Mouse (Mus musculus): ENCODE data around the gene Gm11487. TPM values are rescaled to one million over a fixed set of nuclear protein-coding genes. Genes with fewer than 3 reads are reported as not detected.
"Not testable (repeated sequence)": the region's sequence is repeated elsewhere in the genome, so short reads cannot be mapped to it uniquely, and the experiment has no call there.

The Gm11487 gene
- not detected in 2 replicates for polyA plus RNA-seq (2015; fragmentation: Nextera tagmentation; extraction: Ambion mirVana)

GRCm38 (mm10) chr4:73404972-73405371 lies at the start of gene Gm11487:
Gene Gm11487, minus strand, starts transcription at chr4:73405072.
- not testable (repeated sequence) for H3K36me3 ChIP-seq (ENCODE audit: control insufficient read depth, insufficient read depth, low read length); H3K4me1 ChIP-seq (replicated peaks; ENCODE audit: control insufficient read depth, insufficient read depth, low read length); H3K9me3 ChIP-seq (ENCODE audit: control insufficient read depth, low read length); ATAC-seq (ENCODE audit: low read depth); H3K9ac ChIP-seq (ENCODE audit: low read length); H3K27ac ChIP-seq (ENCODE audit: low read length); H3K4me3 ChIP-seq (ENCODE audit: low read length); H3K27me3 ChIP-seq (ENCODE audit: control insufficient read depth, insufficient read depth, low read depth, low read length); H3K4me2 ChIP-seq (ENCODE audit: low read depth, low read length)
- 86% methylated on average over 4 of the region's 4 CpGs for WGBS

GRCm38 (mm10) chr4:73444715-73445114 lies 39.8 kb upstream of the Gm11487 start:
- Histone ChIP-seq H3K9me3 (ENCODE audit: control insufficient read depth, low read length) (no peaks in the 10 kb centered on the region), H3K27ac (ENCODE audit: low read length) (no peak overlapping the region), H3K4me3 (ENCODE audit: low read length) (no peak overlapping the region), H3K27me3 (ENCODE audit: control insufficient read depth, insufficient read depth, low read depth, low read length) (no peaks in the 10 kb centered on the region), H3K4me2 (ENCODE audit: low read depth, low read length) (no peak overlapping the region), H3K9ac (ENCODE audit: low read length) (no peak overlapping the region), H3K36me3 (ENCODE audit: control insufficient read depth, insufficient read depth, low read length) (no peaks in the 10 kb centered on the region), H3K4me1 (replicated peaks; ENCODE audit: control insufficient read depth, insufficient read depth, low read length) (no peaks in the 10 kb centered on the region)
- no peak for ATAC-seq (ENCODE audit: low read depth)
- WGBS: 41% methylated on average over 7 of the region's 7 CpGs

- Histone ChIP-seq H3K36me3 (ENCODE audit: control insufficient read depth, insufficient read depth, low read length) (no peaks in the 10 kb centered on the region), H3K27ac (ENCODE audit: low read length) (no peak overlapping the region), H3K4me2 (ENCODE audit: low read depth, low read length) (no peak overlapping the region), H3K4me1 (replicated peaks; ENCODE audit: control insufficient read depth, insufficient read depth, low read length) (no peaks in the 10 kb centered on the region), H3K9me3 (ENCODE audit: control insufficient read depth, low read length) (no peaks in the 10 kb centered on the region), H3K9ac (ENCODE audit: low read length) (no peak overlapping the region), H3K4me3 (ENCODE audit: low read length) (no peak overlapping the region), H3K27me3 (ENCODE audit: control insufficient read depth, insufficient read depth, low read depth, low read length) (no peaks in the 10 kb centered on the region)
- WGBS: 67% methylated on average over 1 of the region's 1 CpGs
- no peak for ATAC-seq (ENCODE audit: low read depth)
Measured at GRCm38 (mm10) chr4:73442568-73442967, 37.7 kb upstream of the Gm11487 start.

GRCm38 (mm10) chr4:73425903-73426302 lies 21.0 kb upstream of the Gm11487 start:
- Histone ChIP-seq H3K36me3 (ENCODE audit: control insufficient read depth, insufficient read depth, low read length) (no peaks in the 10 kb centered on the region), H3K9ac (ENCODE audit: low read length) (no peak overlapping the region), H3K27ac (ENCODE audit: low read length) (no peak overlapping the region), H3K4me1 (replicated peaks; ENCODE audit: control insufficient read depth, insufficient read depth, low read length) (no peaks in the 10 kb centered on the region), H3K9me3 (ENCODE audit: control insufficient read depth, low read length) (no peaks in the 10 kb centered on the region), H3K4me3 (ENCODE audit: low read length) (no peak overlapping the region), H3K4me2 (ENCODE audit: low read depth, low read length) (no peak overlapping the region), H3K27me3 (ENCODE audit: control insufficient read depth, insufficient read depth, low read depth, low read length) (no peaks in the 10 kb centered on the region)
- ATAC-seq (ENCODE audit: low read depth): no peak
- WGBS: 77% methylated on average over 3 of the region's 3 CpGs

- no peak overlapping the region for H3K4me3 ChIP-seq (ENCODE audit: low read length)
- 88% methylated on average over 12 of the region's 12 CpGs for WGBS
- H3K27ac ChIP-seq (ENCODE audit: low read length): no peak overlapping the region
- H3K4me2 ChIP-seq (ENCODE audit: low read depth, low read length): no peak overlapping the region
- ATAC-seq (ENCODE audit: low read depth): no peak
- no peaks in the 10 kb centered on the region for H3K9me3 ChIP-seq (ENCODE audit: control insufficient read depth, low read length)
- H3K36me3 ChIP-seq (ENCODE audit: control insufficient read depth, insufficient read depth, low read length): no peaks in the 10 kb centered on the region
- H3K9ac ChIP-seq (ENCODE audit: low read length): no peak overlapping the region
- no peaks in the 10 kb centered on the region for H3K27me3 ChIP-seq (ENCODE audit: control insufficient read depth, insufficient read depth, low read depth, low read length)
- H3K4me1 ChIP-seq (replicated peaks; ENCODE audit: control insufficient read depth, insufficient read depth, low read length): no peaks in the 10 kb centered on the region
Measured at GRCm38 (mm10) chr4:73423049-73423448, 18.2 kb upstream of the Gm11487 start.

- no peaks in the 10 kb centered on the region for H3K9me3 ChIP-seq (ENCODE audit: control insufficient read depth, low read length)
- no peaks in the 10 kb centered on the region for H3K36me3 ChIP-seq (ENCODE audit: control insufficient read depth, insufficient read depth, low read length)
- no peaks in the 10 kb centered on the region for H3K27me3 ChIP-seq (ENCODE audit: control insufficient read depth, insufficient read depth, low read depth, low read length)
- no peak overlapping the region for H3K9ac ChIP-seq (ENCODE audit: low read length)
- ATAC-seq (ENCODE audit: low read depth): no peak
- no peak overlapping the region for H3K27ac ChIP-seq (ENCODE audit: low read length)
- H3K4me2 ChIP-seq (ENCODE audit: low read depth, low read length): no peak overlapping the region
- 65% methylated on average over 3 of the region's 3 CpGs for WGBS
- no peaks in the 10 kb centered on the region for H3K4me1 ChIP-seq (replicated peaks; ENCODE audit: control insufficient read depth, insufficient read depth, low read length)
- no peak overlapping the region for H3K4me3 ChIP-seq (ENCODE audit: low read length)
Measured at GRCm38 (mm10) chr4:73366534-73366933, 38.3 kb downstream of the Gm11487 start.

Other genes with a start within 250 kb of the Gm11487 start
- gene Gm11238, start 202.8 kb upstream of the Gm11487 start, polyA plus RNA-seq (2015; fragmentation: Nextera tagmentation; extraction: Ambion mirVana): not detected in 2 replicates
- not detected in 2 replicates for gene Gm11237, start 217.9 kb upstream of the Gm11487 start, polyA plus RNA-seq (2015; fragmentation: Nextera tagmentation; extraction: Ambion mirVana)
- not detected in 2 replicates for gene Gm11236, start 233.0 kb upstream of the Gm11487 start, polyA plus RNA-seq (2015; fragmentation: Nextera tagmentation; extraction: Ambion mirVana)

All from lung, embryonic 16.5 days (tissue).